Mouse (Mus musculus): ENCODE results near the gene Npc2.

Npc2 gene

DNA sequence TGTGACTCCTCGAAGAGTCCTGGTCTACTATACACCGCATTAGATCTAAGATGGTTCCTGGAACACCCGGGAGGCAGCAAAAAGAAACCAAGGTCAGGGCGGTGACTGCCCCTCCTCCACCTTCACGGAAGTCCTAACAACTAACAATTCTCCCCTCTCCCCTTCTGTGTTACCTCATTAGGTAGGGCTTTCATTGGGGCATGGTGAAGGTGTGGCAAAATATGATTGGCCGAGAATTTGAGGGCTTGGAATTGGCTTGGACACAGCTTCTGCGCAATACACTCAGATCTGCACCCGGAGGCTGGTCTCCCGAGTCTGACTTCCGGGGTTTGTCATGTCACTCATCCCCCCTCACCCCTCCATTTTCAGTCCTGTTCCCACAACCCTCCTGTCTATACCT is 44.5 kb downstream of the Npc2 start:
- no peak for DNase-seq (ENCODE audit: low spot score in 2 of 2)

DNA sequence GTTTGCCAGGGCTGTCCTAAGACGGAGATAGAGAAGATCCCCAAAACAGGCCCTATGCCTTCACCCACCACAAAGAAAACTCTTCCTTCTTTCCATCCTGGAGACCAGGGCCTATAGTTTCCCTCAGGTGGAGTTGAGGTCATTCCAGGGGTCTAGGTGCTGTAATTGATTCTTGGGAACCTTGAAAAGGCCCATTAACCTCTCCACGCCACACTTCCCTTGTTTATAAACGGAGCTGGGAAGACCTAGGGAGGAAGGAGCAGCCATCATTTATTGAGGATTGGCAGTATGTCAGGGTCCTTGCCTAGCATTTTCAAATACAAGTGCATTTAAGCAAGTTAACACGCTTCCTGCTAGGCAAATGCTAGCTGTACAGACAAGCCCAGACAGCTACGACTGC is 45.5 kb downstream of the Npc2 start:
- no peak for DNase-seq (ENCODE audit: low spot score in 2 of 2)

DNA sequence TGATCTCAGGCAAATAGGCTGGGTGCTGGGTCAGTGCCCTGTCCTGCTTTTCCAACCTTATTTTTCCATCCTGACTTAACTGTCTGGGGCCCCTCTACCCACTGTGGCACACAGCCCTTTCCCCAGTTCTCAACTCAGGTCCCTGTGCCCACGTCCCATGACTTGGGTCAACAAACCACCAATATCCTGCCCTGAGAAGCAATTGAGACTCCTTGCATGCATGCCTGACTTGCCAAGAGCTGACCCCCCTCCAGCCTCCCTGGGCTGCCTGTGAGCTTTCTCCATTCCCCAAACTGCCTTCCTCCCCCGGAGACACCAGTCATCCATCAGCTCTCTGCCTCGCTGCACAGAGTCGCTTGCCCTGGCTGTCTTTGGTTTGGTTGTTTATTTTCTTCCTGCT is 46.0 kb downstream of the Npc2 start:
- DNase-seq (ENCODE audit: low spot score in 2 of 2), result no peak

DNA sequence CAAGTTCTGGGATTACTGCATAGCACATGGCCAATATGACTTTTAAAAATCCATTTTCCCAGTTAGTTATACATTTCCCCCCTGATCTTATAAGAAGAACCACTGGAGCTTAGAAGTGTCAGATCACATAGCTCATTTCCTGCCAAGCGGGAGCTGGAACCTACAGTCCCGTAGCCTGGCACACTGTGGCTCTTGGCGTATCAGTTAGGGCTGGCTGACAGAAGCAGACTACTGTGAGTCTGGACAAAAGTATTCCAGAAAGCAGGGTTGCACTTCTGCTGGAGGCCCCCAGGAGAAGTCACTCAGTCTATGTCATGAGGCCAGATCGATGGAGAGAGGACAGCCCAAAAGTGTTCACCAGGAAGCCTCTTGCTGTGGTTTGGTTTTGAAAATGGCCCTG is 46.6 kb downstream of the Npc2 start:
- no peak for DNase-seq (ENCODE audit: low spot score in 2 of 2)

DNA sequence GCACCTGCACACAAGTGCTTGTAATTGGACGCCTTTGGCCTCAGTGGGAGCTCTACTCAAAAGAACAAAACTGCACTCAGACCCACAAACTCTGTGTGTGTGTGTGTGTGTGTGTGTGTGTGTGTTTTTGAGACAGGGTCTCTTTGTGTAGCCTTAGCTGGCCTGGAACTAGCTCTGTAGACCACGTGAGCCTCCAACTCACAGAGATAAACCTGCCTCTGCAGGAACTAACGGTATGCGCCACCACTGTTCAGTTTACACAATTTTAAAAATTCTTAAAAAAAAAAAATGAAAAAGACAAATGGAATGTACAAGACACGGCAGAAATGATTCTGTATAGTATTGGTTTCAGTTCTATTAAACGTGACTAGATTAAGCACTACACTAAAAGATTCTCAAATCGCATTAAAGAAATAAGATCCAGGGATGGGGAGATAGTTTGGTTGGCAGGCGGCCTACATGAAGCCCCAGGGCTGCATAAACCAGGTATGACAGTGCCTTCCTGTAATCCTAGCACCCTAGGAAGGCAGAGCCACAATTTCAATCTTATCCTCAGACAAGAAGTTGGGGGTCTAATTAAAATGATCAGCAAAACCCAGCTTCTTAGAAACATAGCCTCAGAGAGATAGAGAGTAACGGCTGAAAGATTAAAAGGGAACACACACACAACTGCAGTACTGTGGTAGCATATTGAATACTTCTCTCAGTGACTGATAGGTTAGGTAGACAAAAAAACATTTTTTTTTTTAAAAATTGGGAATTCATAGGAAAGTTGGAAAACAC is 54.3 kb downstream of the Npc2 start:
- DNase-seq (ENCODE audit: low spot score in 2 of 2), result no peak

DNA sequence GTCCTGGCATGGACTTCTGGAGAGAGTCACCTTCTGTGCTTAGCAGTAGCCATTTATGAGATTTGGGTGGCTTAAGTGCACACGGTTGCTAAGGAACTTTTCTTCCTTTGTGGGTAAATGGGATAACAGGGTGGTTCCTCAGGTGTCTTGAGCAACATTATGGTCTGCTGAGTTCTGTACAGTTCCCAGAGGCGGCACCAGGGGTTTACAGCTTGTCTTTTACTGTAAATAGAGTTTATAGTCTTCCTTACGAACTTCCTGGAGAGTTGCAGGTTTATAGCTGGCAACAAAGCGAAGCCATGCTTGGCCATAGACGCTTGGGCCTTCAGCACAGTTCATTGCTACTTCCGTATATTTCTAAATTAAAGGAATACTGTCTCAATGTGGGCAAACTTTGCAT is 58.4 kb downstream of the Npc2 start:
- DNase-seq (ENCODE audit: low spot score in 2 of 2), result no peak

DNA sequence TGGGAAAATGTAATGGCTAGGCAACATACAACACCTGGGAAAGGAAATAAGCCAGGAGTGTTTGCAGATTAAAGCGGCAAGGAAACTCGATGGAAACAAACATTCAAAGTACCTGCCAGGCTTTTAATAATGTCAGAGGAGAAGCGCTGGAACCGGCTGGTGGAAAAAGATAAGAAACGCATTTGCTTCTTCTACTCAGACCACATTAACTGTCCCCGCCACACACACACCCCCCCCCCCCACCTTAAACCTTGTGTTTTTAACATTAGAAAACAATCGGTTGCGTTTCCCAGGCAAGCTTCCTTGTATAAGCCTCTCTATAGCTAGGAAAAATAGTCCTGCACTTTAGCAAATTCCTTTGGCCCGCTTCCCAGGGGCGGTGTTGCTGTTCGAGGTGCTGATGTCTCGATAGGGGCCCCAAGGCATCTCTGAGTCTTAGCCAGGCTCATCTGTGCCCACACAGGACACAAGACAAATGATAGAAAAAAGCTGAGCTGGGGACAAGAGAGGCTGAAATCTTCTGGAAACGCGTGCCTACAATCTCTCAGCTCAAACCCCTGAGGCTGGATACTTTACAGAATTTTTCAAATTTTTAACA is 63.0 kb downstream of the Npc2 start:
- DNase-seq (ENCODE audit: low spot score in 2 of 2), result no peak

DNA sequence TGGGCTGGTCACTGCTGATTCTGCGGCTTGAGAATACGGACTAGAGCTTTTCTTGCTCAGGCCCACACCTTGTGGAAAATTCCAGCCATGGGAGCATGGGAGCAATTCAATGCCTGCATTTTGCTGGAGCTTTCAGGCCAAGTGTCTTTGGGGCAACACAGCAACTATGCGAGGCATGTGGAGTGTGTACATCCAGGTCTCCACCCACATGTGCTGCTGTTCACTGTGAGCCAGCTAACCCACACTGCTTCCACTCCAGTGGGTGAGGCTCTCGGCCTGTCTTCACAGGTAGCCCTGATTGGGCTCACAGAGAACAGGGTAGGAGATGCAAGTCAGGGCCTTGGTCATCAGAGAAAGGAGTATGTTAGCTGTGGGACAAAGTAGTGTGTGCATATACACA is 65.1 kb downstream of the Npc2 start:
- DNase-seq (ENCODE audit: low spot score in 2 of 2), result no peak

DNA sequence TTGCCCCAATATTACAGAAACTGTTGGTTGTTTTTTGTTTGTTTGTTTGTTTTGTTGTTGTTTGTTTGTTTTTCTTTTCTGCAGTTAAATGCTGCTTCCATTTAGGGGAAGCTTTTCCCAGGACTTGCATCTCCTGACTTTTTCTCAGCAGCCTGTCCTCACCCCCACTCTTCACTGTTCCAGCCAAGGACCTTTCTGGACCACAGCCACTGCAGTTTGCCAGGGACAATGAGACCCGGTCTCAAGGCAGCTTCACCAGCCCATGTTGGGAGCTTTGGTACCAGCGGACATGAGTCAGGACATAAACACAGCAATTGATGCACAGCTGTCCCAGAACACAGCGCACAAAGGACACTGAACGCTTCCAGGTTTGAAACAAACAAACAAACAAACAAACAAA is 66.1 kb downstream of the Npc2 start:
- DNase-seq (ENCODE audit: low spot score in 2 of 2), result no peak
